Mouse (Mus musculus): Measurements from ENCODE around the gene Eml1. TPM values are rescaled to one million over a fixed set of nuclear protein-coding genes. Genes with fewer than 3 reads are reported as not detected.

Gene Eml1
- polyA plus RNA-seq, 1 experiment = 0.02 TPM

DNA sequence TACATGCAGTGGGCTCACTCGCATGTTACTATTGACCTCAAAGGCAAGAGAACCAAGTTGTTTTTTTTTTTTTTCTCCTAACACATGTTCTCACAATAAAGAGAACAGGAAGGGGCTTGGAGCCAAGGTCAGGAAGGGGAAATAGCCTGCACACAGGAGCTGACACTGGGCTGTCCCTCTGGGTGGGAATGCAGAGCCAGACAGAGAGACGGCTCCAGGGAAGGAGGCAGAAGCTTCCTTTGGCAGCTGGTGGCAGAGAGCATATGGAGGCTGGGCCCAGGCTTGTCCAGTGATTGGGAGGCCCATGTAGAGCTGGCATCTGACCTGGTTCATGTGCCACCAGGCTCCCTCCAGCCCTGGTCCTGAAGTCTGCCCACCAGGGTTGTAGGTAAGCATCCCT is 2.8 kb upstream of the Eml1 start:
- Histone ChIP-seq H3K4me1 (ENCODE audit: control insufficient read depth) (no peaks in the 10 kb centered on the region), H3K4me3 (replicated peaks) (no peak overlapping the region), H3K27me3 (ENCODE audit: control insufficient read depth) (no peaks in the 10 kb centered on the region), H3K36me3 (ENCODE audit: control insufficient read depth) (no peaks in the 10 kb centered on the region), H3K9me3 (ENCODE audit: control insufficient read depth, low read length) (no peaks in the 10 kb centered on the region)
- TF ChIP-seq GATA1 (IDR thresholded peaks at IDR 0.05; ENCODE audit: low read length) (no peak), TAL1 (IDR thresholded peaks at IDR 0.05; ENCODE audit: low read length) (no peak)

DNA sequence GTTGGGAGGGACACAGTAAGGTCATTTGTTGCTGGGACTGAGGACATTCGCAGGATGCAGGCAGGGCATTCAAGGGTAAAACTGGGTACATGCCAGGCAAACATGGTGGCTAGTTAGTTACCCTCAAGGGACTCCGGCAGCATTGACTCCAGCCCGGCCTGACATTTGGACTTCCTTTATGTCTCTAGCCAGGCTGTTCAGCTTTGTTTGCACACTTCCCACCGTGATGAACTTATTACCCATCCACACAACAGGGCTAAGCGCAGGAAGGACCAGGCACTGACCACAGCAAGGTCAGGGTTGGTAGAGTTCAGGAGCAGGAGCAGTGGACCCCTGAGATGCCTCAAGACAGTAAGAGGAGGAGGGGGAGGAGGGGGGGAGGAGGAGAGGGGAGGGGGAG is 1.8 kb upstream of the Eml1 start:
- Histone ChIP-seq H3K36me3 (ENCODE audit: control insufficient read depth) (no peaks in the 10 kb centered on the region), H3K9me3 (ENCODE audit: control insufficient read depth, low read length) (no peaks in the 10 kb centered on the region), H3K4me1 (ENCODE audit: control insufficient read depth) (no peaks in the 10 kb centered on the region), H3K27me3 (ENCODE audit: control insufficient read depth) (no peaks in the 10 kb centered on the region), H3K4me3 (replicated peaks) (no peak overlapping the region)
- TF ChIP-seq GATA1 (IDR thresholded peaks at IDR 0.05; ENCODE audit: low read length) = no peak
- no peak for TF ChIP-seq TAL1 (IDR thresholded peaks at IDR 0.05; ENCODE audit: low read length)

DNA sequence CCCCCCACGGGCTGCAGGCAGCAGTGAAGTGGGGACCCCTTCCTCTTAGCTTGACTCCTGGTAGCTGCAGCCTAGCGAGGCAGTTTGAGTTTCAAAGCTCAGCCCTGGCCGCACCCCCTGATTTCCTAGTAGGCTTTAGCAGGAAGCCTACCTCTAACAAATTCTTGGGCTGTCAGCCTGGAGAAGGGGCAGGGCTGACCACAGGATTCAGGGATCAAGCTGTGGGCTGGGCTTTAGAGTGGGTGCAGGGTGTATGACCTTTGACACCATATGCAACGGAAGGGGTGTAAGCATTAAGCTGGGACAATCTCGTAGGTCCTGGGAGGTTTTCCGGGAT is 640 bp downstream of the Eml1 start:
- no peak for TF ChIP-seq TAL1 (IDR thresholded peaks at IDR 0.05; ENCODE audit: low read length)
- TF ChIP-seq GATA1 (IDR thresholded peaks at IDR 0.05; ENCODE audit: low read length) = no peak
- H3K4me3 ChIP-seq (replicated peaks) = no peak overlapping the region
- no peaks in the 10 kb centered on the region for H3K9me3 ChIP-seq (ENCODE audit: control insufficient read depth, low read length)
- no peaks in the 10 kb centered on the region for H3K36me3 ChIP-seq (ENCODE audit: control insufficient read depth)
- H3K27me3 ChIP-seq (ENCODE audit: control insufficient read depth) = no peaks in the 10 kb centered on the region
- H3K4me1 ChIP-seq (ENCODE audit: control insufficient read depth) = no peaks in the 10 kb centered on the region

DNA sequence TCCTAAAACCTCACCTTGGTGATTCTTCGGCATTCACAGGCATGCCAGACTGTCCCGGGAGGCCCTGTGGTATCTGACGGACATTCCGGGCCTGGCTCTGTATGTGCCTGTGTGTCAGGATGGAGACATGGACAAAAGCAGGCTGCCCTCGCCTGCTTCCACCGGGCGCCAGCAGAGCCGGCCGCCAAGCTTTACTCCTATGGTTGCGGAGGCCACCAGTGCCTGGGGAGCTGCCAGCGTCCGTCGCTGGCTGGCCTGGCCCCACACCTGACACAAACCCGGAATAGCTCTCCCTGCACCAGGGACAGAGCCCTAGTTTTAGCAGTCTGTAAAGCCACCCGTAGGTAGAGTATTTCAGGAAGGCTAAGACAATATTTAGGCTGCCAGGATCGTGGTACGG is 1.5 kb downstream of the Eml1 start:
- TF ChIP-seq GATA1 (IDR thresholded peaks at IDR 0.05; ENCODE audit: low read length) = no peak
- no peak for TF ChIP-seq TAL1 (IDR thresholded peaks at IDR 0.05; ENCODE audit: low read length)
- Histone ChIP-seq H3K9me3 (ENCODE audit: control insufficient read depth, low read length) (no peaks in the 10 kb centered on the region), H3K4me1 (ENCODE audit: control insufficient read depth) (no peaks in the 10 kb centered on the region), H3K4me3 (replicated peaks) (no peak overlapping the region), H3K27me3 (ENCODE audit: control insufficient read depth) (no peaks in the 10 kb centered on the region), H3K36me3 (ENCODE audit: control insufficient read depth) (no peaks in the 10 kb centered on the region)

DNA sequence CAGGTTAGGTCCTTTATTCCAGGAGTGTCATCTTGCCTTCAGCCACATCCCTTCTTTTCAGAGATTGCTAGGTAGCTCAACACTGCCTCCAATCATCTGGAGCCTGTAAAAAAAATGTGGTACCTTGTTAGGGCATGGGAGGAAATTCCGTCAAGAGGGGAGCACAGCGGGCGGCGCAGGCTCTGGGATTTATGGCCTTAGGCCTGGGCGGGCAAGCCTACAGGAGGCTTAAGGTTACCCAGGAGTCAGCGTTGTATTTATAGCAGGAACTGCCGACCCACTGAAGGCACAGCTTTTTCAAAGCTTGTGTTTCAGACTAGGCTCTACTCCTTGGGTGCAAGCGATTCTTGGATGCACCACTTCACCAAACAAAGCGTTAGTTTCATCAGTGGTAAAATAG is 2.9 kb downstream of the Eml1 start:
- Histone ChIP-seq H3K4me3 (replicated peaks) (no peak overlapping the region), H3K9me3 (ENCODE audit: control insufficient read depth, low read length) (no peaks in the 10 kb centered on the region)
- TF ChIP-seq GATA1 (IDR thresholded peaks at IDR 0.05; ENCODE audit: low read length) = no peak
- TF ChIP-seq TAL1 (IDR thresholded peaks at IDR 0.05; ENCODE audit: low read length) = no peak

DNA sequence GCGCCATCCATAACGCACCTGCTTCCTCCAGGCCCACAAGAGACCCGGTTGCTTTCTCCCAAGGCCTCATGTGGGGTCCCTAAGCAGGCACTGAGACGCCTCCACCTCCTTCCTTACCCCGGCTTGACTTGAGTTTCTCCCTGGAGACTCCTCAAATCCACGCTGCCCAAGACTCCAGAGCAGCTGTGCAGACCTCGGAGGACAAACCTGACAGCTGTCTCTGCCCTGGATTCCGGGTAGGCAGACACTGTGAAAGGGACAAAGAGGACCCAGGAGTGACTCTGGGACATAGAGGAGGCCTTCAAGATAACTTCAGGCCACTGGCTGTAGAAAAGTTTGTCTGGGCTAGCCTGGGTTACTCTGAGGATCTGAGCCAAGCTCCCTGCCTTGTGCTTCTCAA is 3.9 kb downstream of the Eml1 start:
- Histone ChIP-seq H3K9me3 (ENCODE audit: control insufficient read depth, low read length) (no peaks in the 10 kb centered on the region), H3K27me3 (ENCODE audit: control insufficient read depth) (no peaks in the 10 kb centered on the region), H3K4me3 (replicated peaks) (no peak overlapping the region), H3K36me3 (ENCODE audit: control insufficient read depth) (no peaks in the 10 kb centered on the region), H3K4me1 (ENCODE audit: control insufficient read depth) (no peaks in the 10 kb centered on the region)
- no peak for TF ChIP-seq TAL1 (IDR thresholded peaks at IDR 0.05; ENCODE audit: low read length)
- TF ChIP-seq GATA1 (IDR thresholded peaks at IDR 0.05; ENCODE audit: low read length) = no peak

More for the DNA sequence above, 2.9 kb downstream of the Eml1 start:
- Histone ChIP-seq H3K27me3 (ENCODE audit: control insufficient read depth) (no peaks in the 10 kb centered on the region), H3K36me3 (ENCODE audit: control insufficient read depth) (no peaks in the 10 kb centered on the region), H3K4me1 (ENCODE audit: control insufficient read depth) (no peaks in the 10 kb centered on the region)

DNA sequence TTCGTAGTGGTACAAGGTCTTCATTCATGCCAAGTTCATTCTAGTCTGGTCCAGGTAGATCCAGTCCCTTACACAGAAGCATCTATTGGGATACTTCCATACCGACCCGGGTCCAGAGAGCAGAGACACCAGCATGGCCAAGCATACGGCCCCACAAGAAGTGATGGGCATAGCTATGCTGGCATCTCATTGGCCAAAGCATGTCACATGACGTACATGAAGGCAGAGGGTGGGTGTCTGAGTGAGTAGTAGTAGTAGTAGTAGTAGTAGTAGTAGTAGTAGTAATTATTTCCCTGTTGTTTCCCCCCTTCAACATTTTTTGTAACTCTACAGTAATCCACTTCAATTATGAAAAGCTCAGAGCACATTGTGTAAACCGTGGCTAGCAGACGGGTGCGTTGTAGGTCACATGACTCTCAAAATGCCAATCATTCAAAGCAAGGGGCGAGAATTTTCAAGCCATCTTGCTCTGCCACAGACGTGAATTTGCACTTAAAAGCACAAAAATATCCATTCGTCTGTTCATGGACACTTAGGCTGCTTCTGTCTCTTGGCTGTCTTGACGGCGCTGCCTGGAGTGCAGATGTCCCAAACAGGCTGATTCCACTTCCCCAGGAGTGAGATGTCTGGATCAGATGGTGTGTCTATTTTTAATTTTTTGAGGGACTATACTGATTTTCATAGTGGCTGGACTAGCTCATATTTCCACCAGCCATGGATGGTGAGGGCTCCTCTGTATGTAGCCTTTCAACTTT is 7.8 kb downstream of the Eml1 start:
- Histone ChIP-seq H3K27me3 (ENCODE audit: control insufficient read depth) (no peaks in the 10 kb centered on the region), H3K36me3 (ENCODE audit: control insufficient read depth) (no peaks in the 10 kb centered on the region), H3K4me3 (replicated peaks) (no peak overlapping the region), H3K4me1 (ENCODE audit: control insufficient read depth) (no peaks in the 10 kb centered on the region), H3K9me3 (ENCODE audit: control insufficient read depth, low read length) (no peaks in the 10 kb centered on the region)
- no peak for TF ChIP-seq TAL1 (IDR thresholded peaks at IDR 0.05; ENCODE audit: low read length)
- no peak for TF ChIP-seq GATA1 (IDR thresholded peaks at IDR 0.05; ENCODE audit: low read length)

DNA sequence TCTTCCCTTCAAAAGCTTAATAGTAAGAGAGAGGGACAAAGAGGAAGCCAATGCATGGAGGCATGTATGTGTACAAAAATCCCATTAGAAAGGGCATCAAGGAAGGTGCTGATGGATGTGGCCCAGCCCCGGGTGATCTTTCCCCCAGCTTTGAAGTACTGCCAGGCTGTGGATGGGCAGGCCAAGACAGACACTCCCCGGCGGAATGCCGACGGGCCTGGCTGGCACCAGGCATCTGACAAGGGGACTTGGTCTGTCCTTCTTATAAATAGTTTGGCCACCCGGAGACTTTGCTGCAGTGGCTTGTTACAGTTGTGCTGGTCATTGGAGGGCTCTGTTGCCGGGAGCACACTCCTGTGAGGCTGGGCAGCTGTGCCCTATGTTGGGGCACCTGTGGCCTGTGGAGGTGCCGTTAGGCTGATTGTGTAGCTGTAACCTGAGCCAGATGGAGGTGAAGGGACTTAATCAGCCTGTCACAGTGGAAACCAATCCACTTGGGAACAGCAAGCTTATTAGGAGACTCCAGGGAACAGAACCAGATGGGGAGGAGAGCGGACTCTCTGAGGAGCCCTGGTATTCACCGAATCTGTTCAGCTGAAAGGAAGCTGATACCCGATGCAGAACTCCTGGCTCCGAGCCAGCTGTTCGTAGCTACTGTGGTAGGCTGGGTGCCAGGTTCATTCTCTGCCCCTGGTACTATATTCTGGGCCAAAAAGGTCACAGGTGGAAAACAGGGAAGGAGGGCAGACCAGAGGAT is 15.9 kb downstream of the Eml1 start:
- Histone ChIP-seq H3K4me1 (ENCODE audit: control insufficient read depth) (no peaks in the 10 kb centered on the region), H3K36me3 (ENCODE audit: control insufficient read depth) (no peaks in the 10 kb centered on the region), H3K9me3 (ENCODE audit: control insufficient read depth, low read length) (no peaks in the 10 kb centered on the region), H3K27me3 (ENCODE audit: control insufficient read depth) (no peaks in the 10 kb centered on the region), H3K4me3 (replicated peaks) (no peak overlapping the region)
- TF ChIP-seq GATA1 (IDR thresholded peaks at IDR 0.05; ENCODE audit: low read length) (no peak), TAL1 (IDR thresholded peaks at IDR 0.05; ENCODE audit: low read length) (no peak)

DNA sequence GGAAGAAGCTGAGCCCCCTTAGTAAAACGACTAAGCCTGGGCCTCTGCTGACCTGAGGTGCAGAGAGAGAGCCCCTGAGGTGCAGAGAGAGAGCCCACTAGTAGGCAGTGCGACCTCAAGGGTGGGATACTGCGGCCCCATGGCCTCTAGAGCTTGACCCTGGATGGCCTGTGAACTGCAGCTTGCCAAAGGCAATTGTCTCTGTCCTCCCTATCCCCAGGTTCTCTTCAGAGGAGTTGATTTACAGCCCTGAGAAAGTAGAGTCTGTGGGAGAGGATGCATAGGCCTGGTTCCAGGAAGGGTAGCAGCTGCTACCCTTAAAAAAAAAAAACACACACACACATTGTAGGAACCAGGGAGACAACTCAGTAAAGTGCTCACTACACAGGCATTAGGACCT is 19.0 kb downstream of the Eml1 start:
- Histone ChIP-seq H3K9me3 (ENCODE audit: control insufficient read depth, low read length) (no peaks in the 10 kb centered on the region), H3K4me3 (replicated peaks) (no peak overlapping the region), H3K27me3 (ENCODE audit: control insufficient read depth) (no peaks in the 10 kb centered on the region), H3K36me3 (ENCODE audit: control insufficient read depth) (no peaks in the 10 kb centered on the region), H3K4me1 (ENCODE audit: control insufficient read depth) (no peaks in the 10 kb centered on the region)
- no peak for TF ChIP-seq TAL1 (IDR thresholded peaks at IDR 0.05; ENCODE audit: low read length)
- TF ChIP-seq GATA1 (IDR thresholded peaks at IDR 0.05; ENCODE audit: low read length) = no peak

All from erythroblast, embryonic 14.5 days (primary cell).